Mouse (Mus musculus) mesoderm, embryonic 11.5 days (tissue): Measurements from ENCODE around the gene Plekhg6.

Source experiments
- DNase-seq: peaks from one replicate; pipeline ENCODE4 v3.0.0-alpha.2; 2012; ENCODE audit warnings: low read depth, low spot score

Plekhg6 gene

GRCm38 (mm10) chr6:125380372-125381360 lies at the start of gene Plekhg6:
Gene Plekhg6 (minus strand): TSS chr6:125380793.
- DNase-seq, result no peak

DNA sequence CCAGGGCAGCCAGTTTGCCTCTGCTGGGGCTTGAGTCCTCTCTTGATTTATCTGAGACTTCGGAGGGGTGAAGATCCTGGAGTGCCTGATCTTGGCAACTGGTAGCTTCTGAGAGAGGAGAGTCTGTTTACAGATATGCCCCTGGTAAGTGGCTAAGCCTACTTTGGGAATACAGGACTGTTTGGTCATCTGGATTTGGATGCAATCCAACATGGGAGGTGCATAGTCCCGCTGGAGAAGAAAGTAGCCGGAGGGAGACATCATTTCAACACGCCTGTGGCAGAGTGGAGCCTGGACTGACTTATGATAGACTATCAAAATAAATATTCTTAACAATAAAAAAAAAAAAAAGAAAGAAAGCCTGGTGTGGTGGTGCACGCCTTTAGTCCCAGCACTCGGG lies 49.1 kb upstream of the Plekhg6 start:
- no peak for DNase-seq

- DNase-seq, result peak; percentile 88
These were observed 46.1 kb upstream of the Plekhg6 start for GRCm38 (mm10) chr6:125426383-125427360.

DNA sequence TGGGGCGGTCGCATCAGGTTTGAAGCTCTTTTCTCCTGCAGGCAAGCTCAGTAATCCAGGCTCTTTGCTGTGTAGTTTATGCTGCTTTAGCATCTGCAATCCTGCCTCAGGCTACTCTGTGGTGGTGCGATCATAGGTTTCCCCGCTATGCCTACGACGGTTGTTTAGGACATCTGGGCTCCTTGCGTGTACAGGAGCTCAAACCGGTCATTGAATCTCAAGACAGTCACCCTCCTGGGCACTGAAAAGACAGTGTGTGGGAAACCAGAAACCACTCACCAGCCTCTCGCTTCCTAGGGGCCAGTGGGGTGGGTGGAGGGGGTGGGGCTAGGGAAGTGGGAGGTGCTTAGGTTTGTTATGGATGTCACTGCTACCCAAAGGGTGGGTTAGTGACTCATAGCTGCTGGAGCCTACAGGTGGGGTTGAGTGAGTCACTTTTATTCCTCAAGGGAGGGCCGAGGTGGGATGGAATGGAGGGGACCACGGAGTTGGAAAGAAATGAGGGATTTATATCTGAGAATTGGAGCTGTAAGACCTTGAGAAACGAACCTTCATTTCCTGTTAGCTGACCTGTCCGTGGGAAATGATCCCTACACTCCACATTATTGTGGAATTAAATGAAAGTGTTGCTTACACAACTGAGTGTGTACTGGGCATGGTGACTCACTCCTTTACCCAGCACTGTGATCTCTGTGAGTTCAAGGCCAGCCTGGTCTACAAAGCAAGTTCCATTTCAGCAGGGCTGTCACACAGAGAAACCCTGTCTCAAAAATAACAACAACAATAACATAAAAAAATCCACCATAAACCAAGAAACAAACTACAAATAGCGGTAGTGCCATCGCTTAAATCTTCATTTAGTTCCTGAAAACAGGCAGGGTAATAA lies 44.9 kb upstream of the Plekhg6 start:
- DNase-seq, result no peak

GRCm38 (mm10) chr6:125424156-125424555 lies 43.6 kb upstream of the Plekhg6 start:
- DNase-seq, result no peak

DNA sequence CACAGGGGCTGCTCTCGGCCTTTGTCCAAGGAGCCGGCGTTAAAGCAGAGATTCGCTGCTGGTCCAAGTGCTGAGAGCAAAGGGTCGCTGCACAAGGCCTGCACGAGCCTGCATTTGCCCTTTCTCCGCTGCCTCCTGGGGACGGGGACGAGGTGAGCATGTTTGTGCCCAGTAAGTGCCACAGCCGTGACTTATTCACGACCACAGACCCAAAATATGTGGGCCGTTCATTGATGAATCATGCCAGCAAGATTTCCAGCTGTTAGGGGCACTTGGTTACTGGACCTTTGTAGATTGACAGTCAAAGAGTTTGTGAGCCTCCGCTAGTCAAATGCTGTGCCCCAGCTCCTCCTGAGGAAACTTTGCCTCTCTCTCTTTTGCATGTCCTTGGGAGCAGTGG lies 42.9 kb upstream of the Plekhg6 start:
- no peak for DNase-seq

GRCm38 (mm10) chr6:125423099-125423498 lies 42.5 kb upstream of the Plekhg6 start:
- no peak for DNase-seq

DNA sequence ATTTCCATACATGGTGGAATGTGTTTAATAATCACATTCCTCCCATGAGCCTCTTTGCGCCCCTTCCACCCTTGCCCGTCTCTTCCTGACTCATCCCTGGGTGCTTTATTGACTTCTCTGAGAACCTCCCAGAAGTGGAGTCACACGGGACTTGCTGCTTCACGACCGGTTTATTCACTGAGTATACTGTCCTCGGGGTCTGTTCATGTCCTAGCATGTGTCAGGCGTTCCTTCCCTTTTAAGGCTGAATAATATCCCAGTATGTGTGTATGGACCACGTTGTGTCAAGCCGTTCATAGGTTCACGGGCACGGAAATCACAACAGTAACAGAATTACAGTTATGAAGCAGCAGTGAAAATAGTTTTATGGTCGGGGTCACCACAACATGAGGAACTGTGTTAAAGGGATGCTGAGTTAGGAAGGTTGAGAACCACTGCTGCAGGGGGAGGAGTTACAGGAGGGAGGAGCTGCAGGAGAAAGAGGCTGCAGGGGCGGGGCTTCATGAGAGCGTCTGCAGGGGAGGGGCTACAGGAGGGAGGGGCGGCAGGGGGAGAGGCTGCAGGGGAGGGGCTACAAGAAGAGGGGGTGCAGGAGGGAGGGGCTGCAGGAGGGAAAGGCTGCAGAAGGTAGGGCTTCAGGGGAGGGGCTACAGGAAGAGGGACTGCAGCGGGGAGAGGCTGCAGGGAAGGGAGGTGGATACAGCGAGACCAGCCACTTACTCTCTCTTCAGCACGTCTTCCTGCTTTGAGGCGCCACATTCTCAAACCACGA lies 41.6 kb upstream of the Plekhg6 start:
- DNase-seq, result peak; percentile 75

GRCm38 (mm10) chr6:125420458-125421063 lies 40.0 kb upstream of the Plekhg6 start:
- DNase-seq, result no peak

DNA sequence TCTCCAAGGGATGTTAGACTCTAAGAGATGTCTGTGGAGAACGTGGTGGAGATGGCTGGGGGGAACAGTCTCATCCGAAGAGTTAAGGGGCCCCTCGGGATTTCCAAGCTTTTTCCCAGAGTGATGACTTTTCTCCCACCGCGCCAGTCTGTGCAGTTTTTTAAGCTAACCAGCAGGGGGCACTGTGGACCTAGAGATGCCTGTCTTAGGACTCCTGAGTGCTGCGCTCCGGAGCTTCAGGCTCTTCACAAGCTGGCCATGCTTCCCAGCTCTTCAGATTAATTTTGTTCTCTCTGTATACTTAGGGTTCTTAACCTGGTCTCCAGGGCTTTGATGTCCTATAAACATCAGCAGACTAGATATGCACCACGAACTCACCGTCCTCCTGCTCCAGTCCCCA lies 38.2 kb upstream of the Plekhg6 start:
- DNase-seq, result peak; percentile 92

- DNase-seq, result no peak
These were observed 32.7 kb upstream of the Plekhg6 start for GRCm38 (mm10) chr6:125413326-125413725.

DNA sequence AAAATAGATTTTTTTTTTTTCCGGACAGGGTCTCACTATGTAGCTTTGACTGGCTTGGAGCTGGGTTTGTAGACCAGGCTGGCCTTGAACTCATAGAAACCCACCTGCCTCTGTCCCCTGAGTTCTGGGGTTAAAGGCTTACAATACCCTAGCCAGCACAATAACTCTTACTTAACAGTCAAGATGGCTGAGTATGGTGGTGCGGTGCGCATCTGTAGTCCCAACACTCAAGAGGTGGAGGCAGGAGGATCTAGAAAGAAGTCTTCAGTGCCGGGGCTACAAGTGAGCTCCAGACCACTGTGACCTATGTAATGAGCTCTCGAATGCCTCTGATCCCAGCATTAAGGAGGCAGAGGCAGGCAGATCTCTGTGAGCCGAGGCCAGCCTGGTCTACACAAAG lies 31.1 kb upstream of the Plekhg6 start:
- DNase-seq, result no peak

- no peak for DNase-seq
These were observed 30.5 kb upstream of the Plekhg6 start for GRCm38 (mm10) chr6:125410995-125411547.

DNA sequence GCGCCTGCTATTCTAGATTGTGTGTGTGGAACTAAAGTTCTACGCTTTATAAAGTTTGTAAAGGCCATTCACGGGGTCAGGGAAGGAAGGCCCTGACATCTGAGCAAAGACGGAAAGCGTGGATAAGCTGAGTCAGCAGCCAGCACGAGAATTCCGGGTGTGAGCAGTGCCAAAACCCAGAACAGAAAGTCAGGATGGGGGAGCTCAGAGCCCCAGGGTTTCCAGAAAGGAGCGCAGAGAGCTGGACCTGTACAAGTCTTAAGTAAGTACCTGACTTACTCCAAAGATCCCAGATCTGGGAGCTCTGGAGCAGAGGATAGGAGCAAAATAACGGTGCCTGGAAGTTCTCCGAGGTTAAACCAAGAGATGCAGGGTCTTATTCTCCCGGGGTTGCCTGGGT lies 30.0 kb upstream of the Plekhg6 start:
- DNase-seq, result no peak

GRCm38 (mm10) chr6:125407657-125408056 lies 27.1 kb upstream of the Plekhg6 start:
- DNase-seq, result no peak

DNA sequence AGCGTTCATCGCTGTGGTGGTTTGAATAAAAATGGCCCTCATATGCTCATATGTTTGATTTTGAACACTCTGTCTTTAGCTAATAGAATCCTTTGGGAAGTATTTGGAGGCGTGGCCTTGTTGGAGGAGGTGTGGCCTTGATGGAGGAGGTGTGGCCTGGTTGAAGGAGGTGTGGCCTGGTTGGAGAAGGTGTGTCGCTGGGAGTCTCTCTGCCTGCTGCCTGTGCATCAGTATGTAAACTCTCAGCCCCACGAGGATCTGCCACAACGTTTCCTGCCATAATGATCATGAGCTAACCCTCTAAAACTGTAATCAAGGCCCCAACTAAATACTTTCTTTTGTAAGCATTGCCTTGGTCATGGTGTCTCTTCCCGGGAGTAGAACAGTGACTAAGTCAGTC lies 26.6 kb upstream of the Plekhg6 start:
- DNase-seq, result no peak

DNA sequence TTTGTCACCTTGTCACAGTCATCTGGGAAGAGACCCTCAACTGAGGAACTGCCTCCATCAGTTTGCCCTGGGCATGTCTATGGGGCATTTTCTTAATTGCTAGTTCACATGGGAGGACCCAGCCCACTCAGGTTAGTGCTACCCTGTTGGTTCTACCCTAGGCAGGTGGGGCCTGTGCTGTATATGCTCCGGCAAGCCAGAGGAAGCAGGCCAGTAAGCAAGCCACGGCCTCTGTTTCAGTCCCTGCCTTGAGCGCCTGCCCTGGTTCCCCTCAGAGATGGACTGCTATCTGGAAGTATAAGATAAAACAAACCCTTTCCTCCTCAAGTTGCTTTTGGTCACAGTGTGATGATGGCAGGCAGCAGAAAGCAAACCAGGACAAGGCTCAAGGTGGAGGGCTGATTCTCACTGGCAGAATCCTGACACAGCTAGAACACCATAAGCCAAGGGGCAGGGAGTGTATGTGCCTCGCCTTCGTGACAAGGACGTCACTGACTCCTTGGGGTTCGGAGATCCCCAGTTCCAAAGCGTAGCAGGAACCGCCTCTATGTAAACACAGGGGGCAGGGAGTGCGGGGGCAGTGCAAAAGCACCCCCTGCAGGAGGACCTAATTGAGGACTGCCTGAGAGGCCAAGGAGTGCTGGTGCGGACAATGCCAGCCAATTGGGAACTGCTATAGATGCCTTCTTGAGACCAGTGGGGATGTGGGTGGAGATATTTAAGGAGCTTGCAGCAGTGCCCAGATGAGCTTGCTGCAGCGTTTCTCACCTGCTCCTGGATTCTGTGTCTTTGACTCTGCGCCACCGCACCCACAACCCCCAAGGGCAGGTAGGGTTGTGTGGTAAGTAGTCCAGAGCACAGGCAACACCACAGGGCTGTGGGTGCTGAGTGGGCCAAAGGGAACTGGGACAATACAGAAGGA lies 25.1 kb upstream of the Plekhg6 start:
- DNase-seq, result no peak

GRCm38 (mm10) chr6:125389853-125390252 lies 9.3 kb upstream of the Plekhg6 start:
- DNase-seq, result no peak

DNA sequence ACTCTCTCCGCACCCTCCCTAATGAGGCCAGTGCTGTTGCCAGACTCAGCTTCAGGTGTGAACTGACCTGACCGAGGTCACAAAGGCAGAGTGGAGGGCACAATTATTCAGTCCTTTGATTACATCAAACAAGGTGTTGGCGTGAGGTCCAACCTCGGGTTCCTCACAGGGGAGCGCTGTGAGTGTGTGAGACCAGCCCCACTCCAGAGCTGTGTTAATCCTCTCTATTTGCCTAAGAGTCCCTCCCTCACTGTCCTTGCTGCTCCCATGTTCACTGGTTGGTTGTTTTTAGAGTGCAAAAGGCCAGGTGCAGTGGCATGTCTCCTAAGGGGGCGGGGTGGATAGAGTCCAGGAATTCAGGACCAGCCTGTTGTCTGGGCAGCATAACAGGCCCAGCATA lies 5.5 kb upstream of the Plekhg6 start:
- DNase-seq, result no peak
